Mouse (Mus musculus) hindbrain, embryonic 16.5 days (tissue): ENCODE data around the gene Vipr1. TPM values are rescaled to one million over a fixed set of nuclear protein-coding genes. Genes with fewer than 3 reads are reported as not detected.

Source experiments
- ATAC-seq: fragments of 200-750 bp; cut with Nextera tagmentation; 2 replicates; pipeline ENCODE4 v1.8.0; 2017; ENCODE audit warnings: moderate TSS enrichment, moderate library complexity
- H3K27ac ChIP-seq: fragments of 300-500 bp; sonication (generic); 2 replicates; pipeline ENCODE4 v1.5.1; 2014; ENCODE audit warnings: low read depth, mild to moderate bottlenecking, control low read depth, low read length, moderate library complexity
- H3K27me3 ChIP-seq: fragments of 300-500 bp; sonication (generic); replicated peaks from 2 replicates; pipeline ENCODE4 v1.6.1; 2014; ENCODE audit warnings: low read length; ENCODE audit not compliant: control insufficient read depth, insufficient read depth
- H3K36me3 ChIP-seq: fragments of 300-500 bp; sonication (generic); 2 replicates; pipeline ENCODE4 v1.6.1; 2014; ENCODE audit warnings: mild to moderate bottlenecking, low read length, moderate library complexity, mixed read lengths; ENCODE audit not compliant: control insufficient read depth, insufficient read depth
- H3K4me1 ChIP-seq: fragments of 300-500 bp; sonication (generic); 2 replicates; pipeline ENCODE4 v1.6.1; 2014; ENCODE audit warnings: low read depth, low read length; ENCODE audit not compliant: control insufficient read depth, insufficient read depth
- H3K4me2 ChIP-seq: fragments of 300-500 bp; sonication (generic); 2 replicates; pipeline ENCODE4 v1.6.1; 2014; ENCODE audit warnings: mild to moderate bottlenecking, low read length, control low read depth, moderate library complexity
- H3K4me3 ChIP-seq: fragments of 300-500 bp; sonication (generic); 2 replicates; pipeline ENCODE4 v1.5.1; 2014; ENCODE audit warnings: mild to moderate bottlenecking, low read length, control low read depth, moderate library complexity
- H3K9ac ChIP-seq: fragments of 300-500 bp; sonication (generic); 2 replicates; pipeline ENCODE4 v1.6.1; 2014; ENCODE audit warnings: low read depth, mild to moderate bottlenecking, control low read depth, low read length, moderate library complexity
- H3K9me3 ChIP-seq: fragments of 300-500 bp; sonication (generic); 2 replicates; pipeline ENCODE4 v1.6.1; 2014; ENCODE audit warnings: mild to moderate bottlenecking, low read length, moderate library complexity; ENCODE audit not compliant: control insufficient read depth
- WGBS: fragments of 180-500 bp; shearing (Covaris S2); extraction: QIAGEN DNeasy Blood & Tissue Kit; methylation state at CpG from one replicate; pipeline ENCODE4 v1.1.7; 2014; 5-methylcytosine and 5-hydroxymethylcytosine counted together
- polyA plus RNA-seq: library from polyadenylated mRNA; unstranded; fragments of >200 nt; fragmentation: Nextera tagmentation; extraction: Ambion mirVana; gene quantifications from 2 replicates; pipeline ENCODE4 v1.2.1, GENCODE M21; 2015

Gene Vipr1
- polyA plus RNA-seq, 1 experiment from 2014 or later = 0.49 TPM

DNA sequence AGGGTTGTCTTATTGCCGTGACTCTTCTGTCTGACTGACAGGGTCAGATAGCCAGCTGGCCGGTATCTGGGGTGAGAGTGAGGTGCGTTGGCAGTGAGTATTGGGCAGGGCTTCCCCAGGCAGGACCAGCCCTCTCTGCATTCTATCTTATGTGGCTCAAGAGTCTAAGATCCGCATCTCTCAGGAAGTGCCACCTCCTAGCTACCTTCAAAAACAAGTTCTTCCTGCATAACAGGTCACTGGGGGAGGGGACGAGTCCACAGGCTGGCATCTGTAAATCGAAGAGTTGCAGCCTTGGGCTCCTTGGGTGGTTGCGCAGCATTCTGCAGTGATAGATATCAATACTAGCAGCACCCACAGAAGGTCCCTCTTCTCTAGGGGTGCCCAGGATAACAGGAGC, 4.5 kb downstream of the Vipr1 start:
- H3K9ac ChIP-seq = no peak overlapping the region
- no peak overlapping the region for H3K27ac ChIP-seq
- no peak overlapping the region for H3K4me2 ChIP-seq
- peaks cover 11% of the 10 kb centered on the region for H3K27me3 ChIP-seq
- 76% methylated on average over 7 of the region's 7 CpGs for WGBS
- H3K4me3 ChIP-seq = no peak overlapping the region
- no peaks in the 10 kb centered on the region for H3K9me3 ChIP-seq
- H3K4me1 ChIP-seq = peaks cover 8% of the 10 kb centered on the region
- no peak for ATAC-seq
- H3K36me3 ChIP-seq = no peaks in the 10 kb centered on the region

DNA sequence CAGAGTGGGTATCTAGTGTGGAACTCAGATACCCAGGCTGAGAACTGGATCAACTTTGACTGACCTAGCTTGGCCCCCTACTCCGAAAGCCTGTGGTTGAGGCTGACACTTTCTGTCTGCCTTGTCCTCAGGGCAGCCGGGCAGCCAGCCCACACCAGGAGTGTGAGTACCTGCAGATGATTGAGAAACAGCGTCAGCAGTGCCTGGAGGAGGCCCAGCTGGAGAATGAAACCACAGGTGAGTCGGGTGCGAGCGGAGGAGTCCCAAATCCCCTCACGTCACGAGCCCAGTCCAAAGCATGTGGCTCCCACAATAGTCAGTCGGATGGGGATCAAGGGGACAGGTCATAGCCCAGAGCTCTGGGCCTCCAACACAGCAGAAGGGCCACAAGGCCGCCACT, 11.2 kb downstream of the Vipr1 start:
- Histone ChIP-seq H3K36me3 (no peaks in the 10 kb centered on the region), H3K4me2 (no peak overlapping the region), H3K27me3 (no peaks in the 10 kb centered on the region), H3K4me1 (no peaks in the 10 kb centered on the region), H3K9me3 (no peaks in the 10 kb centered on the region), H3K9ac (no peak overlapping the region), H3K4me3 (no peak overlapping the region), H3K27ac (no peak overlapping the region)
- ATAC-seq = no peak
- WGBS = 89% methylated on average over 10 of the region's 10 CpGs

DNA sequence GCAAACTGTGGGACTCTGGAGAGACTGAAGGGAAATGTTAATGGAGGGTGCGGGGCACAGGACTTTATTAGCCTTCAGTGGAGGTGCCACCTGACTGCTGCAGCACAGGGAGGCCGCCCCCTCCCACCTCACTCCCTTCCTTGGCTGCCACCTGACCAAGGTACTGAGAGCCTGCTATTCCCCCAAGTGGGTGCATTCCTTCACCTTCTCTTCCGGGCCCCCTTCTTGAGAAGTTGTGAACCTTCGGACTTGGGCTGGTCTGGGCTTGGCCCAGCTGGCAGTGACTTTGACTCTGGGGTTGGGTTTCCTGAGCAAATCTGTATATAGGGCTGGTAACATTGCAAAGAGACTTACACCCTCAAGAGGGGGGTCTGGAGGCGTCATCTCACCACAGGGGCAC, 13.8 kb downstream of the Vipr1 start:
- WGBS = 84% methylated on average over 5 of the region's 5 CpGs
- H3K9ac ChIP-seq = no peak overlapping the region

DNA sequence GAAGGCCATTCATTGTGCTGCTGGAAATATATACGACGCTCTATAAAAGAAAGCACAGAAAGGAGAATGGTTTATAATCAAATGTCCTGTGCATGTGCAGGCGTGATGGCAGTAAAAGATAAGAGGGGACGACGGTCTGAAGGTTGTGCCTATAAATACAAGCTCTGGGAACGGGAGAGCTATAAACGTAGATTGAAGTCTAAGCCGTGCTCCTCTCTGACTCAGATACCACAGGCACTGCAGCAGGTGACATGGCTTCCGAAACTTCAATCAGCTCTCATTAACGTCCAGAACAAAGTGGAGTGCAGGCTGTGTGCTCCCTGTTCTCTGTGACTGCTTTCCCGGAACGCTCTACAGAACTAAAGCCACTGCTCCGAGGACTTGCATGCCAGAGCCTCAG, 14.6 kb downstream of the Vipr1 start:
- 62% methylated on average over 13 of the region's 13 CpGs for WGBS
- ATAC-seq = no peak
- no peaks in the 10 kb centered on the region for H3K36me3 ChIP-seq

More for the DNA sequence above, 13.8 kb downstream of the Vipr1 start:
- Histone ChIP-seq H3K4me2 (no peak overlapping the region), H3K36me3 (no peaks in the 10 kb centered on the region), H3K9me3 (no peaks in the 10 kb centered on the region), H3K27me3 (no peaks in the 10 kb centered on the region), H3K4me1 (no peaks in the 10 kb centered on the region), H3K4me3 (no peak overlapping the region), H3K27ac (no peak overlapping the region)
- ATAC-seq = no peak

DNA sequence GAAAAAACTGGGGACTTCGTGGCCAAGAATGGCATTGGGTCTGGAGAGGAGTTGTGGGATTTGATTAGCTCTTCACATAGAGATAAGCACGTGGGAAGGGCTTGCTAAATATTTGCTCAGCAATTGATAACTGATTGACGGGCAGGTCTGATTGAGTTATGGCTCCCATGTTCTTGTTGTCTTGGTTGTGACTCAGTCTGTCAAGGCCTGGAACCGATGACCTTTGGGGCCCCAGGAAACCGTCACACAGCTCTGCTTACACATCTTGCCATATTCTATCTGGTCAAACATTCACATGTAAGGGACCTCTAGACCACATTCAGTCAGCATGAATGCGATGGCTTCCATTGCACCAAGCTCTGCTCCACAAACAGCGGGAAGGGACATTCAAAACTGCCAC, 15.7 kb downstream of the Vipr1 start:
- Histone ChIP-seq H3K27ac (no peak overlapping the region), H3K9ac (no peak overlapping the region), H3K36me3 (no peaks in the 10 kb centered on the region), H3K27me3 (no peaks in the 10 kb centered on the region), H3K4me3 (no peak overlapping the region), H3K4me1 (no peaks in the 10 kb centered on the region), H3K4me2 (no peak overlapping the region), H3K9me3 (no peaks in the 10 kb centered on the region)
- no peak for ATAC-seq
- 83% methylated on average over 7 of the region's 7 CpGs for WGBS

More for the DNA sequence above, 14.6 kb downstream of the Vipr1 start:
- H3K9ac ChIP-seq = no peak overlapping the region
- no peak overlapping the region for H3K27ac ChIP-seq
- no peak overlapping the region for H3K4me3 ChIP-seq
- H3K4me2 ChIP-seq = no peak overlapping the region
- no peaks in the 10 kb centered on the region for H3K4me1 ChIP-seq
- H3K9me3 ChIP-seq = no peaks in the 10 kb centered on the region
- H3K27me3 ChIP-seq = no peaks in the 10 kb centered on the region

DNA sequence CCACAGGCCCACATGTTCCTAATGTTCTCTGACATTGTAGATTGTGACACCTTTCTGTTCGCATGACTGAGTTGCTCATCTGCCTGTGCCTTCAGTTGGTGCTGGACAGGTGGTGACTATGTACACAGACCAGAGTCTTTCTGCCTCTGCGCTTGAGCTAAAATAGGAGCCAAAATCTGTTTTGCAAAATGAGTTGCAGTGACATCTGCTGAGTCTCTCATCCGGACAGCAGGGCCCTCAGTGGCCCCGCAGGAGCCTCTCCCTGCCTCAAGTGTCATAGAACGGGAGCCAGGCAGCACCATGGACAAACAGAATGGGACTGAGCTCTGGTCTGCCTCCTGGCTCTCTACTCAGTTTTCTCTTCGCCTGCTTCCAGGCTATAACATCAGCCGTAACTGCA, 17.3 kb downstream of the Vipr1 start:
- 75% methylated on average over 7 of the region's 7 CpGs for whole genome bisulfite sequencing
- Histone ChIP-seq H3K9me3 (no peaks in the 10 kb centered on the region), H3K4me1 (no peaks in the 10 kb centered on the region), H3K27me3 (no peaks in the 10 kb centered on the region), H3K9ac (no peak overlapping the region), H3K36me3 (no peaks in the 10 kb centered on the region), H3K4me2 (no peak overlapping the region), H3K27ac (peak overlapping the region; percentile 7; the same call in 1 of the 2 replicates), H3K4me3 (no peak overlapping the region)
- ATAC-seq = no peak

DNA sequence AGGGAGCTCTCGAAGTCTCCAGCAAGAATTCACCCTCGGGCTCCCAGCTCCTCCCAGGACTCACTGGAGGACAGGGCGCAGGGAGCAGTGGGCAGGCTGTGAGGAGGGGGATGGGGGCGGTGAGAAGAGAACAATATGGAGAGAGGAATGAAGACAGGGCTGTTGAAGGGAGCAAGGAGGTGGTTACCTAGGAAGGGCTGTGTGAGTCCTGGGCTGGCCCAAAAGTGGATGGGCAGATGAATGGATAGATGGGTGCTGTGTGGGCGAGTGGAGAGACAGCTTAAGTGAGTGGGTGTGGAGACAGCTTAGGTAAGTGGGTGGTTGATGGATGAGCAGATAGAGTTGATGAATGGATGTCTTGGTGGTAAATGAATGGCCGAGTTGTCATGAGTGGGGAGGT, 21.0 kb downstream of the Vipr1 start:
- no peak for ATAC-seq
- H3K27ac ChIP-seq = no peak overlapping the region
- H3K27me3 ChIP-seq = peaks cover under 1% of the 10 kb centered on the region; the same call in 1 of the 2 replicates
- 80% methylated on average over 6 of the region's 6 CpGs for WGBS
- H3K4me1 ChIP-seq = peaks cover 11% of the 10 kb centered on the region; the same call in 1 of the 2 replicates
- no peak overlapping the region for H3K4me3 ChIP-seq
- H3K9ac ChIP-seq = no peak overlapping the region
- H3K4me2 ChIP-seq = no peak overlapping the region
- H3K36me3 ChIP-seq = no peaks in the 10 kb centered on the region
- H3K9me3 ChIP-seq = no peaks in the 10 kb centered on the region

DNA sequence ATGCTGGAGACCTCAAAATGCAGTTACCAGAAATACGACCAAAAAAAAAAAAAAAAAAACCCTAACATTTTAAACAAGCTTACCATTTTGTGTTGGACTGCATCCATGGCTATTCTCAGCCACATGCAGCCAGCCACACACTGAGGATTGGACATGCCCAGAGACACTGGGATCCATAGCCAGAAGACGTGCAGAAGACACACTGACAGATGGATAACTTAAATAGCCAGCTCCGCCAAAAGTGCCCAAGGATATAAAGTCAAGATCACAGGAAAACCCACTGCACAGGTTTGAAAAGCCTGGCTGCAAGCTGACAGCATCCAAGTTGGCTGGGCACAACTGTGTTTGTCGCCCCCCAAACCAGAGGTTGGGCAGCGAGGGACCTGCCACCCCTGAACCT, 21.6 kb downstream of the Vipr1 start:
- no peak for ATAC-seq
- no peak overlapping the region for H3K27ac ChIP-seq
- H3K27me3 ChIP-seq = peaks cover 5% of the 10 kb centered on the region
- H3K9me3 ChIP-seq = no peaks in the 10 kb centered on the region
- H3K4me2 ChIP-seq = no peak overlapping the region
- H3K4me1 ChIP-seq = peaks cover 11% of the 10 kb centered on the region; the same call in 1 of the 2 replicates
- 83% methylated on average over 5 of the region's 5 CpGs for WGBS
- no peak overlapping the region for H3K9ac ChIP-seq
- no peaks in the 10 kb centered on the region for H3K36me3 ChIP-seq
- H3K4me3 ChIP-seq = no peak overlapping the region

DNA sequence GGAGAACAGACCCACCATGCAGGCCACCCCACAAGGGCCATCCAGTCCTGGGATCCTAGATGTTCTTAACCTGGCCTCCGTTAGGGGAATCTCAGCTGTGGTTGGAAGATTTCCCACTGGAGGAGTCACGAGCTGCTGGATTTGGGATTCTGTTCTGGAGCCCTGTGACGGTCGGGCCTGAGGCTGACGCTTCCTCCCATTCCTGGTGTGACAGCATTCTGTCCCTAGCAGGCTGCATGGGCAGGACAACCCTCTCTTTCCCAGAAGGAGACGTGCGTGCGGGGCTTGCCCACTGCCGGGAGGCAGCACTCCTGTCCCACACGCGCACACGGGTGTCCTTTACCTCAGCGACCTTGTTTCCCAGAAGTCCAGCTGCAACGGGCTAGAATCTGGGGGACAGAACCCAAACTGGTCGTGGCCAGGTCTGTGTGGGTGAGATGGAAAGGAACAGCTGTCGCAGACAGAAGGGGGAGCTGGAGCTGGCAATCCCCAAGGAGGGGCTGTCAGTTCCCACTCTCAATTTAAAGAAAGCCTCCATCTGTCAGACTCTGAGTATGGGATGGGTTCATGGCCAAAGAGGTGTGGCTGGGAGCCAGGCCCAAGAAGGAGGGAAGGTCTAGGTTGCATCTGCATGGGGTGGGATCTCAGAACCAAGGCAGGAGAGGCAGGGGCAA, 24.6 kb downstream of the Vipr1 start:
- Histone ChIP-seq H3K4me1 (peaks cover 16% of the 10 kb centered on the region; the same call in 1 of the 2 replicates), H3K27ac (peak overlapping the region; percentile 30; the same call in 1 of the 2 replicates), H3K27me3 (peaks cover 5% of the 10 kb centered on the region), H3K9ac (no peak overlapping the region), H3K9me3 (no peaks in the 10 kb centered on the region), H3K4me3 (no peak overlapping the region), H3K4me2 (no peak overlapping the region), H3K36me3 (no peaks in the 10 kb centered on the region)
- 58% methylated on average over 16 of the region's 16 CpGs for WGBS
- peak; percentile 24; the same call in 1 of the 2 replicates for ATAC-seq
